Mouse (Mus musculus): ENCODE results near the gene Hbq1b. TPM values are rescaled to one million over a fixed set of nuclear protein-coding genes. Genes with fewer than 3 reads are reported as not detected.
"Not testable (repeated sequence)": the region's sequence is repeated elsewhere in the genome, so short reads cannot be mapped to it uniquely, and the experiment has no call there.

Hbq1b gene
- polyA plus RNA-seq, 1 experiment from 2014 or later, result 5.9 TPM

DNA sequence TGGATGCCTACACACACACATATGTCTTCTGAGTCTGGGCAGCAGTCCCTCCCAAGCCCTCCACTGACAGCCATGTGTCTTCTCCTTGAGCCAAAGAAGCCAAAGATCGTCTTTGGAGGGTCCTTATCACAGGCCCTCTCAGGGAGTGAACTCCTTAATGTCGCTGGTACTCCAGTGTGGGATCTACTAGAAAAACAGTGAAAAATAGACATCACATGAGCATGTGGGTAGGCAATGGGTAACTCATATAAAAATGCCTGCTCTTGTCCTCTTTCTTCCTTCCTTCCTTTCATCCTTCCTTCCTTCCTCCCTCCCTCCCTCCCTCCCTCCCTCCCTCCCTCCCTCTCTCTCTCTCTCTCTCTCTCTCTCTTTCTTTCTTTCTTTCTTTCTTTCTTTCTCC is 10.7 kb downstream of the Hbq1b start:
- peaks cover 18% of the 10 kb centered on the region for H3K27me3 ChIP-seq (ENCODE audit: low read depth, poor library complexity, severe bottlenecking)
- not testable (repeated sequence) for H3K4me1 ChIP-seq; H3K27ac ChIP-seq; H3K4me3 ChIP-seq; H3K36me3 ChIP-seq; DNase-seq (ENCODE audit: low spot score); H3K9me3 ChIP-seq (replicated peaks)
- WGBS, result 40% methylated on average over 2 of the region's 2 CpGs

DNA sequence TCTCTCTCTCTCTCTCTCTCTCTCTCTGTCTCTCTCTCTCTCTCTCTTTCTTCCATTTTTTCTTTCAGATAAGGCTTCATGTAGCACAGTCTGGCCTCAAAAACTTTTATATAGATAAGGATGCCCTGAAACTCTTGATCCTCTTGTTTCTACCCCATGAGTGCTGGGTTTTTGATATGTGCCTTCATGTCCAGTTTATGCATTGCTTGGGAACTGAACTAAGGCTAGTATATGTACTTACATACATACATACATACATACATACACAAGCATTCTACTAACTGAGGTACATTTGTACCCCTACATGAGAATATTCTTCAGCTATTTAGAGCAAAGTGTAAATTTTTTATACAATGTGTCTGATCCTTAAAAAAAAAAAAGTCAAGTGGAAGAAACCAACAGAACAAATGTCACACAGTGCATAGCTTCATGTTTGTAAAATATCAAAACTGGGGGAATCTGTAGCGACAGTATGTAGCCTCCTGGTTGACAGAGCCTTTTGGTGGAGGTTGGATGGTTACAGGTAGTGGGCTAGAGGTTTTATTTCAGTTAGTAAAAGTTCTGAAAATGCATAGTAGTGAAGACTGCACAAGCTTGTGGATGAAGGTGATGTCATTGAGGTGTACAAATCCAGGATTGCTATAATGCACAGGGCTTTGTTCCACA is 11.2 kb downstream of the Hbq1b start:
- 90% methylated on average over 1 of the region's 1 CpGs for WGBS
- Histone ChIP-seq H3K4me1 (peaks cover 3% of the 10 kb centered on the region; the same call in 1 of the 2 replicates), H3K27ac (no peak overlapping the region), H3K9me3 (replicated peaks) (no peaks in the 10 kb centered on the region), H3K27me3 (ENCODE audit: low read depth, poor library complexity, severe bottlenecking) (peaks cover 19% of the 10 kb centered on the region), H3K4me3 (no peak overlapping the region), H3K36me3 (no peaks in the 10 kb centered on the region)
- no peak for DNase-seq (ENCODE audit: low spot score)

DNA sequence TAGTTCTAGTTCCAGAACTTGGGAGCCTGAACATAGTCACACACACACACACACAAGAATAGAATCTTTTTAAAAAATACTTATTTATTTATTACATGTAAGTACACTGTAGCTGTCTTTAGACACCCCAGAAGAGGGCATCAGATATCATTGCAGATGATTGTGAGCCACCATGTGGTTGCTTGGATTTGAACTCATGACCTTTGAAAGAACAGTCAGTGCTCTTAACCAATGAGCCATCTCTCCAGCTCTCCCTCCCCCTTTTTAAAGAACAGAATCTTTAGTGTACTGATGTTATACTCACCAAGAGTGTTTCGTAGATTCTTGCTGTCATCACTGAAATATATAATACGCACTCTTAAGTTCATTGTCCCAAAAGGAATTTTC is 11.8 kb downstream of the Hbq1b start:
- Histone ChIP-seq H3K4me3 (no peak overlapping the region), H3K4me1 (peaks cover 3% of the 10 kb centered on the region; the same call in 1 of the 2 replicates), H3K27ac (no peak overlapping the region), H3K9me3 (replicated peaks) (no peaks in the 10 kb centered on the region), H3K27me3 (ENCODE audit: low read depth, poor library complexity, severe bottlenecking) (peaks cover 19% of the 10 kb centered on the region), H3K36me3 (no peaks in the 10 kb centered on the region)
- no peak for DNase-seq (ENCODE audit: low spot score)
- WGBS, result 94% methylated on average over 2 of the region's 2 CpGs

DNA sequence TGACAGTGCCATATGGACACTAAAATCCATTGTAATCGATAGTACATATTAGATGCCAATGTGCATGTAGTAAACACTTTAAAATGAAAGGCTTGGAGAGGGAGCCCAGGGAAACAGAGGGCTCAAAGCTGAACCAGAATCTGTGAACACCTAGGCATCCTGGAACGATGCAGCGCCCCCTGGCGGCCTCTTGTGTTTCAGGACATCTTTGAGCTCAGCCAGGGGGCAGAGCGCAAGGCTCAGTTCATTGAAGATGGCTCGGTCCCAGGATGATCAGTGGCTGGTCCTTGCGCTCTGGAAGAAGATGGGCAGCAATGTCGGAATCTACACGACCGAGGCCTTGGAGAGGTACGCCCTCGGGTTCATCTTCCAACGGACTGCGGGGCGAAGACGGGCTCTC is 13.1 kb downstream of the Hbq1b start, which contains the start of gene Hbq1a:
Gene Hbq1a, plus strand, starts transcription at position 205 of the 400 bp plus-strand sequence.
- H3K4me1 ChIP-seq; H3K9me3 ChIP-seq (replicated peaks); H3K27ac ChIP-seq; H3K36me3 ChIP-seq: not testable (repeated sequence)
- peak within 1 kb of the TSS; percentile 20; the same call in 1 of the 2 replicates for H3K4me3 ChIP-seq
- 6% methylated on average over 16 of the region's 16 CpGs for WGBS
- peak; percentile 72 for DNase-seq (ENCODE audit: low spot score)
- H3K27me3 ChIP-seq (ENCODE audit: low read depth, poor library complexity, severe bottlenecking), result peaks cover 19% of the 10 kb centered on the region

DNA sequence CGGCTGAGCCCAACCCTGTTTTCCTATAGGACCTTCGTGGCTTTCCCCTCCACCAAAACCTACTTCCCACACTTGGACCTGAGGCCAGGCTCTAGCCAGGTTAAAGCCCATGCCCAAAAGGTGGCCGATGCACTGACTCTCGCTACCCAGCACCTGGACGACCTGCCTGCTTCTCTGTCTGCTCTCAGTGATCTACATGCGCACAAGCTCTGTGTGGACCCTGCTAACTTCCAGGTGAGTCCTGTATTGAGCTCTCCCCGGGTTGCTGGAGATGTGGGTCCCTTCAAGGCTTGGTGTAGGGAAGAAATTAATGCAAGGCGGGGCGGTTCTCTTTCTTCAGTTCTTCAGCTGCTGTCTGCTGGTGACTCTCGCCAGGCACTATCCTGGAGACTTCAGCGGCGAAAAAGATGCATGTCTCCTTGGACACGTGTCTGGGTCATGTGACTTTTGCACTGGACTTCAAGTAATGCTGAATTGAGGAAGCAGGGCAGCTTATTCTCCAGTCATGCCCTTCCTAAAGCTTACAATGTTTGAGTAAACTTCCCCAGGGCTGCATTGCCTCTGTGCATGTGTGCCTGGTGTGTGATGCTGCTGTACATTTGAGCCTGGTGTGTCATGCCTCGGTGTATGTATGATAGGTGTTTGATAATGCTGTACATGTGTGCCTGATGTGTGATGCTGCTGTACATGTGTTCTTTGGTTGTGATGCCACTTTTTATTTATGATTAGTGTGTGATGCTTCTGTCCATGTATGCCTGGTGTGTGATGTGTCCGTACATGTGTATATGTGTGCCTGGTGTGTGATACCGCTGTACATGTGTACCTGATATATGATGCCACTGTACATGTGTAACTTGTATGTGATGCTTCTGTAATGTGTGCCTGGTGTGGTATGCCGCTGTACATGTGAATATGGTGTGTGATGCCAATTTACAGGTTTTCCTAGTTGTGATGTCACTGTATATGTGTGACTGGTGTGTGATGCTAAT is 13.8 kb downstream of the Hbq1b start:
- no peaks in the 10 kb centered on the region for H3K36me3 ChIP-seq
- peak overlapping the region; percentile 20; the same call in 1 of the 2 replicates for H3K4me3 ChIP-seq
- peaks cover 19% of the 10 kb centered on the region for H3K27me3 ChIP-seq (ENCODE audit: low read depth, poor library complexity, severe bottlenecking)
- WGBS, result 58% methylated on average over 16 of the region's 17 CpGs
- no peaks in the 10 kb centered on the region for H3K9me3 ChIP-seq (replicated peaks)
- no peak overlapping the region for H3K27ac ChIP-seq
- H3K4me1 ChIP-seq, result peaks cover 3% of the 10 kb centered on the region; the same call in 1 of the 2 replicates
- DNase-seq (ENCODE audit: low spot score), result no peak

DNA sequence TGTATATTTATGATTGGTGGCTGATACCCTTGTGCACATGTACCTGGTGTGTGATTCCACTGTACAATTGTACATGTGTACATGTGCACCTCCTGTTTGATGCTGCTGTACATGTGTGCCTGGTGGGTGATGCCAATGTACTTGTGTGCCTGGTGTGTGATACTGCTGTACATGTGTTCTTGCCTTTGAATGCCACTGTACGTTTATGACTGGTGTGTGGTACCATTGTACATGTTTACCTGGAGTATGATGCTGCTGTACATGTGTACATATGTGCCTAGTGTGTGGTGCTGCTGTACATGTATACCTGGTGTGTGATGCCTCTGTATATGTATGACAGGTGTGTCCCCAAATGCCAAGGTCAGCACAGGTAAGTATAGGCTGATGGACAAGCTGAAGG is 14.7 kb downstream of the Hbq1b start:
- no peaks in the 10 kb centered on the region for H3K36me3 ChIP-seq
- 82% methylated on average over 1 of the region's 1 CpGs for WGBS
- H3K4me1 ChIP-seq, result peaks cover 3% of the 10 kb centered on the region; the same call in 1 of the 2 replicates
- no peaks in the 10 kb centered on the region for H3K9me3 ChIP-seq (replicated peaks)
- H3K27ac ChIP-seq, result no peak overlapping the region
- DNase-seq (ENCODE audit: low spot score), result no peak
- peaks cover 19% of the 10 kb centered on the region for H3K27me3 ChIP-seq (ENCODE audit: low read depth, poor library complexity, severe bottlenecking)
- H3K4me3 ChIP-seq, result no peak overlapping the region

DNA sequence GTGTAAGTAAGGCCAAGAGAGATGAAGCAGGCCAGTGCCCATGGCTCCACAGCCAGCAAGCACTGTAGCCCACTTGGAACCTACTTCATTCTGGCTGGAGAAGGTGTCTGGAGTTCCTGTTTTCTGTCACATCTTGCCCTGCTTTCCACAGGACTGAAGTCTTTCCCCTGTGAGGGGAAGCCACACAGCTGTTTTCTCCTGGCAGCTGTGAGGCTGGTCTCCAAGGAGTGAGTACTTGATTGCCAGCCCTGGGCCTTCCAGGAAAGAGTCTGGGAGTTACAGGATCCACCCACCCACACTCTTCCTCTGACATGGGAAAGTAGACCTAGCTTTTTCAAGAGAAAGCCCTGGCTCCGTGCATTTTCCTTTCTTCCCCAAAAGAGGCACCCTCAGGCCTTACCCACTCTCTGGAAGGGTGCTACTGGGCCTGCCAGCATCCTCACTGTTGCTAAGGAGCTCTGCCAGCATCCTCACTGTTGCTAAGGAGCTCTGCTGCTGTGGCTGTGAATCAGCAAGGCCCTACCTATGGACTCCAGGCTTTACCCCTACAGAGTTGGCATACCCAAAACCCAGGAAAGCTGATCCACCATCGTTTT is 16.2 kb downstream of the Hbq1b start:
- no peak for DNase-seq (ENCODE audit: low spot score)
- H3K27ac ChIP-seq, result no peak overlapping the region
- H3K4me1 ChIP-seq, result peaks cover 5% of the 10 kb centered on the region; the same call in 1 of the 2 replicates
- no peaks in the 10 kb centered on the region for H3K9me3 ChIP-seq (replicated peaks)
- H3K27me3 ChIP-seq (ENCODE audit: low read depth, poor library complexity, severe bottlenecking), result peaks cover 19% of the 10 kb centered on the region
- 47% methylated on average over 2 of the region's 2 CpGs for WGBS
- no peak overlapping the region for H3K4me3 ChIP-seq
- H3K36me3 ChIP-seq, result no peaks in the 10 kb centered on the region

DNA sequence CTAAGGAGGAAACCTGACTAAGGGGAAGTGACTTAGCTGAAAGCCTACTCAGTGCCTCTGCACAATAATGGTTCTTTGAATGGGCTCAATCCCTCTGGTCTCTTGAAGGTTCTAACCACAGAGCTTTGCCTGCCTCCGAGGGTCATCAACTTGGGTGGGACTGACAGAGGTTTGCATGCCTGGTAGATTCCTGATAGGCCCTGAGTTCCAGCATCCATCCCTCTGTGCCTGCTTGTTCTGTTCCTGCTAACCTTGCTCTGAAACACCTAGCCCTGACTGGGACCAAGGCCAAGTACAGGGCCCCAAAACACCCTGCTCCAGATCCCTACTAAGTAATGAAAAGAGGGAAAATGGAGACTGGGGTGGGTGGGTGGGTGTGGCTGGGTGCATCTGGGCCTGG is 16.7 kb downstream of the Hbq1b start:
- no peak for DNase-seq (ENCODE audit: low spot score)
- Histone ChIP-seq H3K4me3 (no peak overlapping the region), H3K9me3 (replicated peaks) (no peaks in the 10 kb centered on the region), H3K27me3 (ENCODE audit: low read depth, poor library complexity, severe bottlenecking) (peaks cover 19% of the 10 kb centered on the region), H3K36me3 (no peaks in the 10 kb centered on the region), H3K27ac (no peak overlapping the region), H3K4me1 (peaks cover 6% of the 10 kb centered on the region; the same call in 1 of the 2 replicates)
- 100% methylated on average over 1 of the region's 1 CpGs for WGBS

DNA sequence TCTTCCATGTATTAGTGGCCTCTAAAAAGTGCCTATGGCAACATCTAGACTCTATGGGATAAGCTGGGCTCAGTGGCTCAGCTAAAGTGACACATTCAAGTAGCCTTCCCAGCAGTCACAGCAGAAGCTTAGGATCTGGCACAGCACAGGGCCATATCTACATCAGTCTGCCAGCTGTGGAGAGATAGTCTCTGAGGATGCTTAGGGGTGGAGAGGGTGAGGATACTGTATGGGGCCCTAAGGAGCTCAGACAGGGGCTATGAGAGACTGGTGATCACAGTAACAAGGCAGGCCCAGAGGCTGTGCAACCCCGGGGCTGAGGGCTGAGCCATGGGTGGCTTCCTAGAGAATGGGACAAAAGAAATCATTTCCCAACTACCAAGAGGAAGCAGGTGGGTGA is 20.2 kb downstream of the Hbq1b start:
- WGBS, result 90% methylated on average over 1 of the region's 1 CpGs
- Histone ChIP-seq H3K9me3 (replicated peaks) (no peaks in the 10 kb centered on the region), H3K36me3 (no peaks in the 10 kb centered on the region), H3K4me3 (no peak overlapping the region), H3K27ac (no peak overlapping the region), H3K4me1 (0 out of 2 replicates have a peak, but pooled peaks cover 2% of the 10 kb centered on the region), H3K27me3 (ENCODE audit: low read depth, poor library complexity, severe bottlenecking) (0 out of 2 replicates have a peak, but pooled peaks cover 4% of the 10 kb centered on the region)
- no peak for DNase-seq (ENCODE audit: low spot score)

DNA sequence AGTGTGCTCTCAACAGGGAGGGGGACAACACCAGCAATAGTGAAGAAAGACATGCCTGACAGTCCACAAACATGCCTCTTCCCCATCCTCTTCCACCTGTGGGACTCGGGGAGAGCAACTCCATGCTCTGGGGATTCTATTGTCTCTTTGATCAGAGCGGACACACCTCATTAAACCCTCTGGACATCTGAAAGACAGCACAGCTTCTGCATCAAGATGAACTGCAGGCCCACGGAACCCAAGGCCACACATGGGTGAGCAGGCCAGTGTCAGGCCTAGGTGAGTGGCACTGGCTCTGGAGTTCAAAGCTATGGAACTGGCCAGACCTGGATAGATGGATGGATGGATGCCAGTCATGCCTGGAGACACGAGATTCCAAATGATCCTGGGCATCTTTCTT is 22.7 kb downstream of the Hbq1b start:
- 59% methylated on average over 4 of the region's 4 CpGs for WGBS
- no peaks in the 10 kb centered on the region for H3K27me3 ChIP-seq (ENCODE audit: low read depth, poor library complexity, severe bottlenecking)

DNA sequence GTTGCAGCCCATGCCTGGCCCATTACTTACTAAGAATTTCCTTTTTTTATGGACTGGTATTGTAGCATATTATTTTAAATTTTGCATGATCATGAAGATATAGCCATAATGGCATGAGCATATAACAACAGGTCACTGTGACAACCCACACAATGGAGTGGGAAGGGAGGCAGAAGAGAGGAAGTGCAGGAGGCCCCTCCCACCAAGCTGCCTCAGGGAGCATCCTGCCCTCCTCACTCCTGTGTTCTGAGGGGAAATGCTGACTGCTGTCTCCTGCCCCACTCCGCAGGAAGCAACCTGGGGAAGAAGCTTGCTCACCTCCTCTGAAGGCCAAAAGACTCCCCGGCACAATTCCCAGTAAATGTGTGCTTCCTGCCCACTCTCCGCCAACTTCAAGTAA is 23.2 kb downstream of the Hbq1b start:
- Histone ChIP-seq H3K27me3 (ENCODE audit: low read depth, poor library complexity, severe bottlenecking) (no peaks in the 10 kb centered on the region), H3K4me3 (no peak overlapping the region), H3K36me3 (no peaks in the 10 kb centered on the region), H3K4me1 (0 out of 2 replicates have a peak, but pooled peaks cover 2% of the 10 kb centered on the region), H3K9me3 (replicated peaks) (no peaks in the 10 kb centered on the region), H3K27ac (no peak overlapping the region)
- 76% methylated on average over 3 of the region's 3 CpGs for WGBS
- DNase-seq (ENCODE audit: low spot score), result no peak

More for the DNA sequence above, 22.7 kb downstream of the Hbq1b start:
- Histone ChIP-seq H3K27ac (no peak overlapping the region), H3K9me3 (replicated peaks) (no peaks in the 10 kb centered on the region), H3K36me3 (no peaks in the 10 kb centered on the region), H3K4me1 (0 out of 2 replicates have a peak, but pooled peaks cover 2% of the 10 kb centered on the region), H3K4me3 (no peak overlapping the region)
- no peak for DNase-seq (ENCODE audit: low spot score)

DNA sequence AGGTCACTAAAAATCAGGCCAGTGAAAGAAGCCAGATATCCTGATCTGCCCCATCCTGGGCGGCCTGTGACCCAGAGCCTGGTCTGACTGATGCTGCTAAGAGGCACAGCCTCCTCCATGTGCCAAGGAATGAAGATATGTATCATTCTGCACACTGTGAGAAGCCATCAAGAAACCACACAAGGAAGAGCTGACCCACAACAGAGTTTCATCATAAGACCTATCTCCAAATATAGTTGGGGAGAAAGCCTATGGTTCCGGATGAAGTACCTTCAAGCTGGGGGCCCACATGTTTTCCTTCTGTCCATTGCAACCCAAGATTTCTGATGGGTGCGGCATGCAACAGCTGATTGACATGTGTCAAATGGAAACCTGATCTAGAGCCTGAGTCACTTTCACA is 29.2 kb downstream of the Hbq1b start:
- no peaks in the 10 kb centered on the region for H3K9me3 ChIP-seq (replicated peaks)
- H3K36me3 ChIP-seq, result no peaks in the 10 kb centered on the region
- H3K4me3 ChIP-seq, result no peak overlapping the region
- no peak overlapping the region for H3K27ac ChIP-seq
- WGBS, result 85% methylated on average over 3 of the region's 3 CpGs
- H3K4me1 ChIP-seq, result 0 out of 2 replicates have a peak, but pooled peaks cover 4% of the 10 kb centered on the region
- no peak for DNase-seq (ENCODE audit: low spot score)
- no peaks in the 10 kb centered on the region for H3K27me3 ChIP-seq (ENCODE audit: low read depth, poor library complexity, severe bottlenecking)
